Mouse (Mus musculus) telencephalon, adult 2 months (tissue): ENCODE measurements around the gene Gm20388.
"Not testable (repeated sequence)": the region's sequence is repeated elsewhere in the genome, so short reads cannot be mapped to it uniquely, and the experiment has no call there.

Source experiments
- DNase-seq: peaks from one replicate; pipeline ENCODE4 v3.0.0-alpha.2; 2011; ENCODE audit warnings: low read depth, low spot score

The Gm20388 gene

DNA sequence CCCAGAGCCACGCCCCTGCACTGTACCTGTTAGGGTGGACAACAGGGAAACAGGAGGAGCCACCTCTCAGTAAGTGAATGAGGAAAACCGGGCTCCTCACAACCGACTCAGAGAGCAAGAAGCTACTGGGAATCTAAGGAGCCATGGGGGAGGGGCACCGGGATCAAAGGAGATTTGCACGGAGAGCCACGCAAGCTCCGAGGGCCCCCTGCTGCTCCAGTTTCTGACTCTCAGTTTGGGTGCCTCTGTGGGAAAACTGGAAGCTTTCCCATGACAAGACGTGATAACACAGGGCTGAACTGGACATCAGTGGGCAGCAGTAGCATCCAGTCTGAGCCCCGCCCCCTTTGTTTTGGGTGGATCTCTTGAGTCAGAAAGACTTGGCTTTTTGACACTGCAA, 1489.9 kb downstream of the Gm20388 start:
- DNase-seq, result no peak

DNA sequence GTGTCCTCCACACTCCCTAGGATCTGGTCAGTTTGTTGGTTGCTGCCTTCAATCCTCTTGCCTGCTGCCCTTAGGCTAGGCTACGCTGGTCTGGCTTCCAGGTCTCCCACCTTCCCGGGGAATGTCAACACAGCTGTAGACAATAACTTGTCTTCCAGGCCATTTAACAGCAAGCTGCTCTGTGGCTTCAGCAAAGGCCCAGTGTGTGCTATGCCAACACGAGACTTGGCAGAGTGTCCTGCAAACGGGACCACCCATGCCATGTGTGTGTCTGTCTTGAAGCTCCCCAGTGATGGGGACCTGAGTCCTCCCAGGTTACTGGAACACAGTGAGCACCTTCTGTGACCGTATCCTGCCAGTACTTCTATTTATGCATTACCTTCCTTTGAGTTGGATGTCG, 1493.2 kb downstream of the Gm20388 start:
- DNase-seq, result no peak

DNA sequence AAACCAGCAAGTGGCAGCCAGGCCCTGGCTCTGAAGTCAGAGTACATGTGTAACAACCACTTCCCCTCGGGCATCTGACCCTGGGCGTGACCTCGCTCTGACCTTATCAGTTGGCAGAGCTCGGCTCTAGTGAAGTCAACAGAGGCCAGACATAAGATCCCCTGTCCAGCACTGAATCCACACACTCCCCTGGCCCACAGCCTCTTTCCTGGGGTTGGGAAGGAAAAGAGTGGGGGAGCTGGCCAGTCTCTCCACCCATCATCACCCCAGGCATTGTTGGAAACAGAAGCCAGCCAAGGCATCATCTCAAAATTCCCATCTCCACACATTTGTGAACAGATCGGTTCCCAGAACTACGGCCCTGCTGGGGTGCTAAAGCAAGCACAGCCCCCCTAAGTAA, 1507.4 kb downstream of the Gm20388 start:
- no peak for DNase-seq

DNA sequence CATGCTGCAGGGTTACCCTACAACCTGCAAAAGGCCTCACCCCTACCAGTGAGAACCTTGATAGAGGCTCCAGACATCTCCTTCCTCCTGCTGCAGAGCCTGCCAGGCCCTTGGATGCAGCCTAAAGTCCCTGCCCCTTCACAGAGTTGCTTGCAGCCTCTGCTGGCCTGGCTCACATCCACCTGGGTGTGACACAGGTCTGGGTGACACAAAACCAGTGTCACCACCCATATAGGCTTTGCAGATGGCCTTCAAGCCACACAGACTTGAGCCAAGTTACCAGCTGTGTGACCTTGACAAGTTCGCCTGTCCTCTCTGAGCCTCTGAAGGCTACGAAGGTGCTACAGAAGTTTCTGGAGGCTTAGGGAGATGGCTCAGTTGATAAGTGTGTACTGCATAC, 1508.9 kb downstream of the Gm20388 start:
- DNase-seq, result no peak

DNA sequence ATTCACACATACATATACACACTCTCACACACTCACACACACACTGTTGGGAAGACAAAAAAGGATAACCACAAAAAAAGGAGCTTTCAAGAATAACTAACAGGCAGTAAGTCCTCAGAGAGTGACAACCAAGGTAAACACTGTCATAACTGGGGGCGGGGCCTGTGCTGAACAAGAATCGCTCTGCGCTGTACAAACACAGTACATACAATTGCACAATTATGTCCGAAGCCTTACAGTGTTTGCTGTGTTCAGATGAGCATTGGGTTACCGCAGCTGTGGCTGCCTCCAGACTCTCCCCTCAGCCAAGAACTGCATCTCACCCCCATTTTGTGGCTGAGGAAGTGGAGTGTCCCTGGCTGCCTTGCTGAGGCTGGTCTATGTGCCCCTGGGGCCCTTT, 1510.4 kb downstream of the Gm20388 start:
- DNase-seq, result no peak

DNA sequence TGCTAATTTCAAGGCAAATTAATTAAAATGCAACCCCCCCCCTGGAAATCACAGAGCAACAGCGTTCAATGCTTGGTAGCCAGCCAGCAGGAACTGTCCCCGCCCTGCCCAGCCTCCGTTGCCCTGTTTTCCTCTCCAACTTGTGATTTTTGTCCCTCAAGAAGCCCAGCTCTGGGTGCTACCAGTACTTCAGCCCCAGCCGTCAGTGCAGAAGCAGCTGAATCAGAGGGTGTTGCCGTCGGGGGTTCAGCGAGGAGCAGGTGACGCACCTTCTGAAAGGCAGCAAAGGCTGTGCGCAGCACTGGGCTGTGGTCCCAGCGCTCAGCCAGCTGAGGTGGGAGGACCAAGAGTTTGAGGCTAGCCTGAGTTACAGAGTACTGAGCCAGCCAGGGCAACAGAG, 1513.4 kb downstream of the Gm20388 start:
- no peak for DNase-seq

DNA sequence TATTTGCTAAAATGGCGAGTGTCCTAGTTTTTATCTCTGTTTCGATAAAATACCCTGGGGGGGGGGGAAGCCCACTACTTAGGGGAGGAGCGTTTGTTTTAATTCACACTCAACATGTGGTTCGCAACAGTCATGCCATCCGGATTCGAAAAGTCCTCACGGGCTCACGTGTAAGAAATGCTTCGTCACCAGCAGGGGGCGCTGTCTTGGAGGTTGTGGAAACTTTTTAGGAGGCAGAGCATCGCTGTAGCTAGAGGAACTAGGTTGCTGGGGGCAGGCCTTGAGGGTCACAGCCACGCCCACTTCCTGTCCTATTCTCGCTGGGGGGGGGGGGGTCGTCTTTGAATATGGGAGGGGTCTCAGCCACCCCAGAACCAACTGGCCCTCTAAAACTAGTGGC, 1514.0 kb downstream of the Gm20388 start:
- no peak for DNase-seq

DNA sequence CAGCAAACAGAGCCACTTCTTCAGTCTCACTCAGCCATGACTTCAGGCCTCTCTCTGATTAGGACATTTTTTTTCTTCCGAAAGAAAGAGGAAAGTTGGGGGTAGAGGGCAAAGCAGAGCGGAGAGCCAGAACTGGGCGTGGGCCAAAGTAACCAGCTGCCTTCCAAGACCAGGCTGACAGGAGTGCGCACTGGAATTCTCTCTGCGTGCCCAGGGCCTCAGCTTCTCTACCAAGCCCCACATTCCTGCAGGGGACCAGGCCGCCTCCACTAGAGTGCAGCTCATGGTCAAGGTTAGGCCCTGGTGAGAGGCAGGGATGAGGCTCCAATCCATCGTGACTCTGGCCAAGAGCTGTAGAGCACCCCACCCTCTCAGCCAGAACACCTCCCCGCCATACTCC, 1520.9 kb downstream of the Gm20388 start:
- DNase-seq, result no peak

DNA sequence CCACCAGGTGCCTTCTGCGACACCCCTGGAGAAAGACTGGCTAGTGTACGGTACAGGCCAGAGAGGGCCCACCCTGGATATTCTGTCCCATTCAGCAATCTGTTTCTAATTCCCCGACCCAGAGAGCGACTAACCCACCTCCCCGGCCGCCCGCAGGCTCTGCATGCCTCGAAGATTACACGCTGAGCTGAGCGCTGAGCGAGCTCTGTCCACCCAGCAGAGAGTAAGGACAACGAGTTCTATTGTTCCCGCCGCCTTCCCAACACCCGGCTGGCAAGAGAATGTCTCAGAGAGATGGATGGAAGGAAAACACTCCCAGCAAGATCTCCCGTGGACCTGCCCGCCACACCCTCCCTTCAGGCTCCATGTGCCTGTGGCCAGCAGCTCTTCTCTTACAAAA, 1522.8 kb downstream of the Gm20388 start:
- no peak for DNase-seq

DNA sequence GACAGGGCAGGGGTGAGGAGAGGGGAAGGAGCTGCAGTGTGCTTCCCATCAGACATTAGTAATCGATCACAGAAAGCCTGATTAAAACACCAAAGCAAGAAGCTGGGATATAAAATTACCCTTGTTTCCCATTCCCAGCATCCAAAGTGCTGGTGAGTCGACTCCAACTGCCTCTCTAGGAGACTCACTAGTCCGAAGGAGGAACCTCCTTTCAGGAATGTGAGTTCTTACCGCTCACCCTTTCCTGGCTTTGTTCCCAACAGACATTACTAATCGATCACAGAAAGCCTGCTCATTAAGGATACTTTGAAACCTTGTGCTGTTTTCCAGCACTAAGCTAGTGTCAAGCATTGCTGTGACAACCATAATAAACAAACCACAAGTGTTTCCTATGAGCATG, 1526.0 kb downstream of the Gm20388 start:
- DNase-seq, result no peak

DNA sequence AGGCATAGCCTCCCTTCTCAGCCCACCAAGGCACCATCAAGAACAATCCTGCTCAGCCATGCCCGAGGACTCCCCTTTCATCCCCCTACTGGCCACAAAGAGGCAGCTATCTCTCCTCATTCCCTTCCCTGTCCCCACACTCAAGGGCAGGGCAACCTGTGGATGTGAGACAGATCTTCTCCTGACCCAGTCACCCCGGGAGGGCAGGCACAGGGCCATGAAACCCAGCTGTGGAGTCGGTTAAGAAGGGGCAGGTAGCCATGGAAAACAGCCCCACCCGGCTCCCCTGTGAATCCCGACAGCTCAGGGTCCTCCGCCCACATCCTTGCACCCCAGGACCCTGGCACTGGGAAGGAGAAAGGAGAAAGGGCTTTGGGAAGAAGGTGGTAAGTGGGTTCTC, 1526.9 kb downstream of the Gm20388 start:
- no peak for DNase-seq

DNA sequence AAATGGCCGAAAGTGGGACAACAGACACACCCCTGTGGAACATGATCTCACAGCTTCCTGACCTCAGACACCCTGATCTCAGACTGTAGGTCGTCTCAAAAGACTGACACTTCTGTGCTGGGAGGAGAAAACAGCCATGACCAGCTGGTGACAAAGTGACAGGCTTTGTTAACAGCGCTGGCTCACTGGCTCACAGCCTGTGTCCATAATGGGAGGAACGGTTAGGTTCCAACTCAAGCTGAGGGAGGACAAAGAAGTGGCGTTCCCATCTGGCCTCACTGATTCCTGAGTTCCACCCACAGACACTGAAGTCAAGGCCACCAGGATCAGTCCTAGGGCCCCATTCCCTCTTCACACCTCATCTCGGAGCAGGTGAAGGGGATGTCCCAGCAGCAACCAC, 1527.5 kb downstream of the Gm20388 start:
- no peak for DNase-seq

DNA sequence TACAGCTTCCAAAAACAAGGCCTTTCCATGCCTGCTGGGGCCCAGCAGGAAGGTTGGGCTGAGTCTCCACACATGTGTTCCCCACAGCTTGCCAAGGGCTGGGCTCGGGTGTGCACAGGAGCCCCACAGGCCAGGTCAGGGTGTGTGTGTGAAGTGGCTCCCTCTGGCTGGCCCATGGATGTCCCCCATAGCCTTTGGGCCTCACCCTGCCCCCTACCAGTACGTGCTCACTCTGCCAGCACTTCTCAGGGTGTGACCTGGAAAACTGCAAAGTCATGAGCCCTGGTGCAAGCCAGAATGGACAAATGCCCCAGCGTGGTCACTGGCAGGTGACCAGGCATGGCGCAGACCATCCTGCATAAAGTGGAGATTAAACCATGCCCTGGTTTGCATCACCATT, 1528.7 kb downstream of the Gm20388 start:
- no peak for DNase-seq

DNA sequence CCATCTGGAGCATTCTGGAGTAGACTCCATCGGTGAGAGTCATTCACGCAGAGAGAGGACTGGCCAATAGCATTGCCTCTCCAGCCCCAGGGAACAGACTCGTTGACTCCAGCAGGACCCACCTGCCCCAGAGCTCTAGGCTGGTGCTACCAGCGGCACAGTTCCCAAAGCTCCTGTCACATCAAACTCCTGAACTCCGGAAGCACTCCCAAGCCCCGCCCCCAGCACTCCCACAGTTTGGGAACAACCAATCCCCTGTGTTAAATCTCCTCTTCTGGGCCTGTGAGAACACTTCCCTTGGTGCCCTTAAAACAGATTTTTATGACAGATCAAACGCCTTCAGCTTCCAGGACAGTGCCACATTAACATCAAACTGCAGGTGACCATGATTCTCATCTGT, 1532.7 kb downstream of the Gm20388 start:
- no peak for DNase-seq

DNA sequence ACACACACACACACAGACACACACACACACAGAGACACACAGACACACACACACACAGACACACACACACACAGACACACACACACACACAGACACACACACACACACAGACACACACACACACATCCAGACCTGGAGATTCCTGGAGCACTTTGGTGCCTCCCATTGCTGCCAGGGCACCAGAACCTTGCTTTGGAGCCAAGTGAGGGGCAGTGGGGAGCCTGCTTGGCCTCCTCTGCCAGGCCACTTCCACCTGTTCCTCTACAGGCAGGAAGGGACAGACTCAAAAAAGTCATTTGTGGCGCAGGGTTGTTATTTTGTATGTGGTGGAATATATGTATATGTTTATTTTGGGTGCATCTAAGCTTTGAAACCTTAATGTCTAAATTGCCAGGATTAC, 1533.9 kb downstream of the Gm20388 start:
- DNase-seq, result not testable (repeated sequence)

DNA sequence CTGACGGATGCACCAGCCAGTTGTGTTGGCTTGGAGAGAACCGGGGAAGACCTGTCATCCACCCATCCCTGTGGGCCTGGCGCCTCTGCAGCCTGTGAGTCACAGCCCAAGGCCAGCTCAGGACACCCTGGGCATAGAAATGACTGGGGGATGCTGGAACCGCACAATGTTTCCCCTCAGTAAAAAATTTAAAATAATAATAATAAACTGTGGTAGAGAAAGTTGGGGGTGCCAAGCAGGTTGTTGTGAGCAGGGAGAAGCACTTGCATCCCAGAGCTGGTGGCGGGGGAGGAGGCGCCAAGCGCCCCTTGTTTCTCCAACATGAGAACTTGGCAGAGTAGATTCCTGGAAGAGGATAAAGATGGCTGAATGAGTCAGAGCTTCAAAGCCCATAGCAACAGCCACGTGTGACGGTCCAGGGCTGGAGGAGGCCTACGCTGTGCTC, 1534.4 kb downstream of the Gm20388 start:
- DNase-seq, result peak; percentile 58

DNA sequence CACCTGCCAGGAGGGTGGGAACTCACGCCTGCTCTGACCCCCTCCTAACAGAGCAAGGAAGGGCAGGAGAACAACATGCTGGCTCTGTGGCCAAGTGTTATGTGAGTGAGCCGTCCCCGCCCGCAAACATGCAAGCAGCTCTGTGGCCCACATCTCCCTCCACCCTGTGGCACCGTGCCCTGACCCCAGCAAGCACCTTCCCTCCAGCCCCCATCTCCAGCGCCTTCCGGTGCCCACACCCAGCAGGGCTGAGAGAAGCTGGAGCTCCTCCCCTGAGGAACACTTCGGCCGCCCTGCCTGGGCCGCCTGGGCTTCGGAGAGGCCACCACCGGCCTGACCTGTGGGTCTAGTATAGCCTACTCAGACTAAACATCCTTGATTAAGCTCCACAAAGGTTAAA, 1535.5 kb downstream of the Gm20388 start:
- no peak for DNase-seq

DNA sequence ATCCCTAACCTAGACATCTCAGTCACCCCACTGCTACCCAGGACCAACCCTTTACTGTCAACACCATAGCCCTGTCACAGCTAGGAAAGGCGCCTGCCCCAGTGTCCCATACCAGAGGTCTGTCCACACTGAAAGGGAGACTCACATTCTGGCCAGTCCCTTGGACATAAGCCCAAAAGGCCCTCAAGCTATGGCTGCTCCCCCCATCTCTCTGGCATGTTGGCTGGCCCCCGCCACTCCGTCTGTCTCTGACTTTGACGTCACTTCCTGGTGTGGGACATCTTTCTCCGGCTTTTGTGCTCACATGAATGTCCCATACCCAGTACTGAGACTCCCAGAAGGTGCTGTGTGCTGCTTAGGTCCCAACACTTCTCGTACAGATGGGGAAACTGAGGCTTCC, 1536.2 kb downstream of the Gm20388 start:
- no peak for DNase-seq

DNA sequence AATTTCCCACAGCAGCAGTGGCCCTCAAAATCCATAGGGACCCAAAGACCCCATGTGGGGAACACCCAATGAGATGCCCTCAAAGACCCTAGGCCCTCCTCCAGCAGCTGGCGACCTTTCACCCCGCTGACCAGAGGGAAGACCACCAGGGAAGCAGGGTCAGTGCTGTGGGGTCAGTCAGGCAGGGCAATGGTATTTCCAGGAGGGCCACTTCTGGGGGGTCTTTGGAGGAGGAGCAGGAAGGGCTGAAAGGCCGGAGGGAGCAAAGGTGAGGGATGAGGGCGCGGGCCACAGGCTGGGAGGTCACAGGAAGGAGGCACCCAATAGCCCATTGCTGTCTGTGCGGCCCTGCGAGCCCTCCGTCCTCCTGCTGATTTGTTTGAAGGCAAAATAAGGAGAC, 1539.6 kb downstream of the Gm20388 start:
- no peak for DNase-seq

DNA sequence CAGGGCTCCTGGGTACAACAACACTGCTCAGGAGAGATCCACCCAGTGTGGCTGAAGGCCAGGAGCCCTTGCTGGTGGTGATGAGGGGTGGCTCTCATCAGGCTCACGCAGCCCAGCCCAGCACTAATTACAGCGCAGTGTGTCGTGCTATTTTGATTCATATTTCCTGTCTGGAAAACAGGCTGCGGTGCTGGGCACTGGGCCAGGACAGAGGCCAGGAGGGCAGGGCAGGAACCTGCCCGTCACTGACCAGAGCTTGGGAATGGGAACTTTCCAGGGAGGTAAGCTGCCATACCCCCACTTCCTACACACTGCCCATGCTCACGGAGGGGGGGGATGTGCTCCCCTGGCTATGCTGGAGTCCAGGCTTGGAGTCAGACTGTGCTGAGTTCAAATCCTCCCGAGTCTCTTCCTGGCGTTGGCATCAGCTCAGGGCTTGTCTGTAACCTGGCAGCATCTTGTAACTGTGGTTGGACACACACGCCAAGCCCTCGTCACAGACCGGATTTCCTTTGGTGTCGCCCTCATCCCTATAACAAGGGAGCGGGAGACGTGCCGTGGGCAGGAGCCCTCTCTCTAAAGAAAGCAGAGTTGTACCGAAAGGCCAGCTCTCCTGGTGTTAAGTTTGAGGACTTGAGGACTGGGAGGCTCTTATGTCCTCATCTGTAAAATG, 1540.9 kb downstream of the Gm20388 start:
- no peak for DNase-seq

DNA sequence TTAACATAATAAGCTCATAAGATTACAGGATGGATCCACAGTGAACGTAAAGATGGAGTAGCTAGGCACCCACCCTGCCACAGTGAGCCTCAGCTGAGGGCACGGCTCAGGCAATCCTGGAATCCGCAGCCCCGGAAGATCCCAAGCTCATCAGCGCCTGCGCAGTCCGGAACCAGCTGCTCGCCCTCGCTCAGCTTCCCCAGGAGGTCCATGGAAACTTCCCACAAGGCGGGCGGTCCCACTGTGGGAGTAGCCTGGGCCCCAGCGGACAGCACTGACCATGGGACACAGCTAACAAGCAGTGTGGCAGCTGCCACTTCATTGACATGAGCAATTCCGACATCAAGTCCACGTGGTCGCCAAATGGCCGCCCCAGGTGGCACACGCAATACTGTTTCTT, 1544.1 kb downstream of the Gm20388 start:
- no peak for DNase-seq

DNA sequence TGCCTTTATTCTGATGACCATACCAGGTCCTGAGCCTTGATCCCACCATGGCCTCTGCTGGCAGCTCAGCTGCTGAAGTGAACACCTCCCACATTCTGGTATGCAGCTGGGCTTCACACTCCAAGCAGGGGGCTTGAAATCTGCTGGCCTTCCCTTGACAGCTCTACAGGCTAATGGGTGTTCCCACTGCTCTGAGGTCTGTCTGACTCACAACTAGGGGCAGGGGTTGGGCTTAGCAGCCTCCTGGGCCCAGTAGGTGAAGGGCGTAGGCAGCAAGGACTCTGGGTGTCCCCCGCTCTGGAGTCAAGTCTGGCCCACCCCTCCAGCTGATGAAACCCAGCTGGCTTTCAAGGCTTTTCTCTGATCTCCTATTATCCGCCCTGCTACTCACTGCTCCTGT, 1550.6 kb downstream of the Gm20388 start:
- DNase-seq, result no peak

DNA sequence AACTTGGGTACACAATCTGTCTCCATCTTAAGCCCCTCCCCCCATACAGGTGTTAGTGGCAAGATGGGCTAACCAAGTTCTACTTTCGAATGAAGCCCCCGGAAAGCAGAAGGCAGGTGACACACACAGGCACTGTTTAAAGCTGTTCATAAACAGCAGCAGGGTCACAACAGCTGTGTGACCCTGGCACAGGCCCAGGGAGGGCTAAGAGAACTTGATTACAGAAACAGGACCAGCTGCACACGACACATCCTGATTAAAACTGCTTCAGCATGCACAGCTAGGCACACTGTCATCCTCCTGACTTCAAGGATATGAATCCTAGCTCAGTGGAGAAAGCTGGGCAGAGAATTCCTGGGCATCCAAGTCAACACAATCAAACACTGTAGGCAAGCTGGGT, 1551.5 kb downstream of the Gm20388 start:
- no peak for DNase-seq
